Mouse (Mus musculus) cortical plate, adult 2 months (tissue): ENCODE measurements around the gene Rdh13.

ENCODE experiments used
- CTCF ChIP-seq: fragments of 200-500 bp; IDR thresholded peaks from 2 replicates; pipeline ENCODE4 v1.5.1; 2011; ENCODE audit warnings: mild to moderate bottlenecking, control low read depth, low read length; ENCODE audit not compliant: insufficient read depth; ENCODE audit errors: extremely low read depth
- POLR2A ChIP-seq: fragments of 200-500 bp; IDR thresholded peaks from 2 replicates; pipeline ENCODE4 v1.6.1; 2011; ENCODE audit warnings: mild to moderate bottlenecking, low read length, control low read depth; ENCODE audit not compliant: insufficient read depth; ENCODE audit errors: extremely low read depth

- TF ChIP-seq CTCF (no peak), POLR2A (no peak)
Measured at GRCm38 (mm10) chr7:4430246-4430844, 15.1 kb downstream of the Rdh13 start.
